Mouse (Mus musculus): ENCODE results near the gene Hist1h4f. TPM values are rescaled to one million over a fixed set of nuclear protein-coding genes. Genes with fewer than 3 reads are reported as not detected.
"Not testable (repeated sequence)": the region's sequence is repeated elsewhere in the genome, so short reads cannot be mapped to it uniquely, and the experiment has no call there.

The Hist1h4f gene
- total and polyA plus RNA-seq, 3 experiments, result 14.4 to 3,786 TPM; not detected in 1

DNA sequence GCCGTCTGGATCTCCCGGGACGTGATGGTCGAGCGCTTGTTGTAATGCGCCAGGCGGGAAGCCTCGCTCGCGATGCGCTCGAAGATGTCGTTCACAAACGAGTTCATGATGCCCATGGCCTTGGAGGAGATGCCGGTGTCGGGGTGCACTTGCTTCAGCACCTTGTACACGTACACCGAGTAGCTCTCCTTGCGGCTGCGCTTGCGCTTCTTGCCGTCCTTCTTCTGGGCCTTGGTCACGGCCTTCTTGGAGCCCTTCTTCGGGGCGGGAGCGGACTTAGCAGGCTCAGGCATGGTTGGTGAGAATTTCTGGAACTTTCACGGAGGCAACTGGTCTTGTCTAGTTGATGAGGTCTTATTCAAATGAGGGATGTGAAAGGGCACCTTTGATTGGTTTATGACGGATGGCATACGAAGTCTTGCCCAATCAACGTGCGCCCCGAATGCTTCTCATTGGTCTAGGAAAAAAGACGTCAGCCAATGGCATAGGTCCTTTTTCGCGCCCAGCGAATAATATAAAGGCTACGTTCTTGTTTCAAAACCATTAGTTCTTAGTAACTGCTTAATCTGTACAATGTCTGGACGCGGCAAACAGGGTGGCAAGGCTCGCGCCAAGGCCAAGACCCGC, 22.6 kb upstream of the Hist1h4f start, which contains the start of the genes Hist1h2bf and Hist1h2ad:
TSS of gene Hist1h2bf (minus strand) at position 299 of the 627 bp plus-strand sequence.
TSS of gene Hist1h2ad (plus strand) at position 484 of the 627 bp plus-strand sequence.
- H3K4me1 ChIP-seq (ENCODE audit: control insufficient read depth in 1 of 2, insufficient read depth in 2 of 2, low read length in 2 of 2); H3K9me3 ChIP-seq (replicated peaks; ENCODE audit: insufficient read depth, low read length); H3K79me2 ChIP-seq (ENCODE audit: control insufficient read depth, insufficient read depth, low read length, poor library complexity); H3K27me3 ChIP-seq (ENCODE audit: control insufficient read depth in 1 of 2, insufficient read depth in 2 of 2, low read length in 2 of 2): not testable (repeated sequence)
- DNase-seq (ENCODE audit: low read depth, low spot score), result peak; percentile 99
- Histone ChIP-seq H3K4me3 (ENCODE audit: control insufficient read depth in 1 of 2, insufficient read depth in 1 of 2, low read depth in 2 of 2, low read length in 2 of 2) (peak within 1 kb of the TSS; percentile 14 to 58), H3K27ac (ENCODE audit: control insufficient read depth, low read depth, low read length) (peak within 1 kb of the TSS; percentile 98), H3K9ac (ENCODE audit: control insufficient read depth, low read depth, low read length, poor library complexity, severe bottlenecking) (peak within 1 kb of the TSS; percentile 99), H3K36me3 (ENCODE audit: control insufficient read depth in 1 of 2, insufficient read depth in 2 of 2, low read length in 2 of 2) (peaks cover 0 to 28% of the 10 kb centered on the region in 2 experiments; a peak in 2 of 4 replicates)
- TF ChIP-seq UBTF (IDR thresholded peaks at IDR 0.05; ENCODE audit: borderline replicate concordance, insufficient read depth, low read depth, low read length) (0 out of 2 replicates have a peak, but pooled peaks have one; percentile 51), POLR2AphosphoS5 (IDR thresholded peaks at IDR 0.05; ENCODE audit: borderline replicate concordance, low read depth, low read length) (peak; percentile 52; the same call in 1 of the 2 replicates), TBP (IDR thresholded peaks at IDR 0.05; ENCODE audit: low read depth, low read length) (peak; percentile 98), POLR2A (IDR thresholded peaks at IDR 0.05; ENCODE audit: control insufficient read depth in 1 of 2, insufficient read depth in 1 of 2, low read depth in 1 of 2, low read length in 2 of 2, poor library complexity in 1 of 2) (peak in 1 of 2 experiments; percentile 79; a peak in 3 of 4 replicates)

DNA sequence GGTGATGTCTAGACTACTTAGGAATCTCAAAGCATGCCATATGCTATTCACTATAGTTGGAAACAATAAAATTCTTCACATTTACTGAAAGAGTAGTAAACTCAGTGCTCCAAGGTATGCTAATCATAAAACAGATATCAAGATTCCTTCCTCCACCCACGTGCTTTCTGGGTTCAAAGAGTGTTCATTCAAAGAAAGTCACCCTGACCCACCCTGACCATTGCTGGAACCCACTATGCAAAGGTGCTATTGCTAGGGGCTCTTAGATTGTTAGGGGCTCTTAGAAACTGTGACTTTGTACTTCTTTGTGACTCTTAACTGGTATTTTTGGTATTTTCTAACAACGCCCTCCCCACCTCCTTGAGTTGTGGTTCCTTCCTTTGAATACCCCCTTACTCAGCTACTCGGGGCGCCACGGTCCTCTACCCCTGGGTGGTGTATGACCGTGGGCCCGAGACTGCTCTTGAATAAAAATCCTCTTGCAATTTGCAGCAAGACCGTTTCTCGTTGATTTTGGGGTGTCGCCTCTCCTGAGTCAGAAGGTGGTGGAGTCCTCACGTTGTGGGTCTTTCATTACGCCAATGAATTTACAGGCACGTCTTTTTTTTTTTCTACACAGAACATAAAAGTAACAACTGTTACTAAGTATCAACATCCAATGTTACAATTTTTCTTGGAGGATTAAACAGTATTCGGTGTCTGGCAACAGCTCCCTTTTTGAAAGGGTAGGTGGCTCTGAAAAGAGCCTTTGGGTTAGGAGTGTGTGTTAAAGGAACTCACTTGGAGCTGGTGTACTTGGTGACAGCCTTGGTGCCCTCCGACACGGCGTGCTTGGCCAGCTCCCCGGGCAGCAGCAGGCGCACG, 21.8 kb upstream of the Hist1h4f start:
- not testable (repeated sequence) for H3K27me3 ChIP-seq (ENCODE audit: control insufficient read depth in 1 of 2, insufficient read depth in 2 of 2, low read length in 2 of 2); H3K79me2 ChIP-seq (ENCODE audit: control insufficient read depth, insufficient read depth, low read length, poor library complexity); H3K4me1 ChIP-seq (ENCODE audit: control insufficient read depth in 1 of 2, insufficient read depth in 2 of 2, low read length in 2 of 2); H3K9me3 ChIP-seq (replicated peaks; ENCODE audit: insufficient read depth, low read length)
- TF ChIP-seq TBP (IDR thresholded peaks at IDR 0.05; ENCODE audit: low read depth, low read length) (peak; percentile 44; the same call in 1 of the 2 replicates), POLR2A (IDR thresholded peaks at IDR 0.05; ENCODE audit: control insufficient read depth in 1 of 2, insufficient read depth in 1 of 2, low read depth in 1 of 2, low read length in 2 of 2, poor library complexity in 1 of 2) (peak; percentile 53 to 56; a peak in 3 of 4 replicates)
- H3K4me3 ChIP-seq (ENCODE audit: control insufficient read depth in 1 of 2, insufficient read depth in 1 of 2, low read depth in 2 of 2, low read length in 2 of 2), result peak overlapping the region; percentile 12 to 58
- peak; percentile 71 for DNase-seq (ENCODE audit: low read depth, low spot score)
- H3K27ac ChIP-seq (ENCODE audit: control insufficient read depth, low read depth, low read length), result peak overlapping the region; percentile 98
- H3K9ac ChIP-seq (ENCODE audit: control insufficient read depth, low read depth, low read length, poor library complexity, severe bottlenecking), result peak overlapping the region; percentile 99
- H3K36me3 ChIP-seq (ENCODE audit: control insufficient read depth in 1 of 2, insufficient read depth in 2 of 2, low read length in 2 of 2), result peaks cover 0 to 25% of the 10 kb centered on the region in 2 experiments; a peak in 2 of 4 replicates

DNA sequence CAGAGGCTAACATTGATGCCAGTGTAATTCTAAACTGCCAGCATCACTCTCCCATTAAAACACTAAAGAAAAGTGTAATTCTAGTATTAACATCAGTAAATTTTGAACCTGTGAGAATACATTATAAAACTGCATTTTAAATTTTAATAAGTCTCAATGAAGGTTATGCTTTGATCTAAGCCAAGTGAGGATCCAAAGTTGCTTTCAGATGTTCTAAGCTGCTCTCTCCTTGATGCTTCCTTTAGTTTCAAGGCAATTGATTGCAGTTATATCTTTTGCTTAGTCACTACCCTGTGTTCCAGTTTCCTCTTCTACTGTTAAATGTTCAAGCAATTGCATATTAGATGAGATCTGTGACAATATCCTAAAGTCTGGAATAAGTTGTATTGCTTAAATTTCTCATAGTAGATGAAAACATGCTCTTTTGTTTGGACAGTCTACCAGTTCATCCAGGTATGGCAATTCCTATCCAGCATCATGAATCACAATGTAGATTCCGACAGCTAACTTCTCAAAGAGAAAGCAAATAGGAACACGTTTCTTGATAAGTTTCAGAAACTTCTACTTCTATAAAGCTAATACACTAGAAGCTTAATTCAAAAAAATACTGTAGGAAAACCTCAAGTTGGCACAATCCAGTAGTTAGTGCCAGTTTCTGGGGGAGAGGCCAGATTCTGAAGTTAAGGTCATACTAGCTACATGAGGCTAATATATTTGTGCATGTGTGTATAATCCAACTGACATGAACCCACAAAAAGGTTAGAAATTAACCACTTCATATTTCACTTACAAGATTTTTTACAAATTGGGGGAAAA, 21.0 kb upstream of the Hist1h4f start:
- TF ChIP-seq NRF1 (IDR thresholded peaks at IDR 0.05; ENCODE audit: insufficient read depth, low read depth, low read length, poor library complexity, severe bottlenecking) (no peak), SIN3A (IDR thresholded peaks at IDR 0.05; ENCODE audit: low read length) (no peak), MEF2A (IDR thresholded peaks at IDR 0.05; ENCODE audit: extremely low read depth, insufficient replicate concordance, low read depth, low read length, poor library complexity, severe bottlenecking) (no peak), JUND (IDR thresholded peaks at IDR 0.05; ENCODE audit: low read depth, low read length) (no peak), MAFK (IDR thresholded peaks at IDR 0.05; ENCODE audit: borderline replicate concordance, low read depth, low read length) (no peak), USF1 (IDR thresholded peaks at IDR 0.05; ENCODE audit: low read depth, low read length) (no peak), POLR2AphosphoS2 (IDR thresholded peaks at IDR 0.05; ENCODE audit: low read length) (no peak), CHD2 (IDR thresholded peaks at IDR 0.05; ENCODE audit: low read length) (no peak), MYC (IDR thresholded peaks at IDR 0.05; ENCODE audit: low read depth, low read length) (no peak), MYB (IDR thresholded peaks at IDR 0.05; ENCODE audit: low read depth, low read length) (no peak), POLR2AphosphoS5 (IDR thresholded peaks at IDR 0.05; ENCODE audit: borderline replicate concordance, low read depth, low read length) (no peak), ZMIZ1 (IDR thresholded peaks at IDR 0.05; ENCODE audit: low read depth, low read length) (no peak), BHLHE40 (IDR thresholded peaks at IDR 0.05; ENCODE audit: borderline replicate concordance, low read depth, low read length) (no peak)
- Histone ChIP-seq H3K9me3 (replicated peaks; ENCODE audit: insufficient read depth, low read length) (no peaks in the 10 kb centered on the region), H3K27ac (ENCODE audit: control insufficient read depth, low read depth, low read length) (peak overlapping the region; percentile 98), H3K9ac (ENCODE audit: control insufficient read depth, low read depth, low read length, poor library complexity, severe bottlenecking) (peak overlapping the region; percentile 99), H3K27me3 (ENCODE audit: control insufficient read depth in 1 of 2, insufficient read depth in 2 of 2, low read length in 2 of 2) (no peaks in the 10 kb centered on the region), H3K4me3 (ENCODE audit: control insufficient read depth in 1 of 2, insufficient read depth in 1 of 2, low read depth in 2 of 2, low read length in 2 of 2) (peak overlapping the region in 1 of 2 experiments; percentile 4), H3K36me3 (ENCODE audit: control insufficient read depth in 1 of 2, insufficient read depth in 2 of 2, low read length in 2 of 2) (peaks cover 0 to 24% of the 10 kb centered on the region in 2 experiments; a peak in 2 of 4 replicates), H3K4me1 (ENCODE audit: control insufficient read depth in 1 of 2, insufficient read depth in 2 of 2, low read length in 2 of 2) (no peaks in the 10 kb centered on the region; a peak in 1 of 4 replicates), H3K79me2 (ENCODE audit: control insufficient read depth, insufficient read depth, low read length, poor library complexity) (peaks cover 6% of the 10 kb centered on the region; the same call in 1 of the 2 replicates)
- DNase-seq (ENCODE audit: low read depth, low spot score), result peak; percentile 85

Measured in MEL (cell line).